Mouse (Mus musculus): Measurements from ENCODE around the gene Olfr279. TPM values are rescaled to one million over a fixed set of nuclear protein-coding genes. Genes with fewer than 3 reads are reported as not detected.

The Olfr279 gene
- polyA plus RNA-seq, 1 experiment from 2014 or later, result not detected

DNA sequence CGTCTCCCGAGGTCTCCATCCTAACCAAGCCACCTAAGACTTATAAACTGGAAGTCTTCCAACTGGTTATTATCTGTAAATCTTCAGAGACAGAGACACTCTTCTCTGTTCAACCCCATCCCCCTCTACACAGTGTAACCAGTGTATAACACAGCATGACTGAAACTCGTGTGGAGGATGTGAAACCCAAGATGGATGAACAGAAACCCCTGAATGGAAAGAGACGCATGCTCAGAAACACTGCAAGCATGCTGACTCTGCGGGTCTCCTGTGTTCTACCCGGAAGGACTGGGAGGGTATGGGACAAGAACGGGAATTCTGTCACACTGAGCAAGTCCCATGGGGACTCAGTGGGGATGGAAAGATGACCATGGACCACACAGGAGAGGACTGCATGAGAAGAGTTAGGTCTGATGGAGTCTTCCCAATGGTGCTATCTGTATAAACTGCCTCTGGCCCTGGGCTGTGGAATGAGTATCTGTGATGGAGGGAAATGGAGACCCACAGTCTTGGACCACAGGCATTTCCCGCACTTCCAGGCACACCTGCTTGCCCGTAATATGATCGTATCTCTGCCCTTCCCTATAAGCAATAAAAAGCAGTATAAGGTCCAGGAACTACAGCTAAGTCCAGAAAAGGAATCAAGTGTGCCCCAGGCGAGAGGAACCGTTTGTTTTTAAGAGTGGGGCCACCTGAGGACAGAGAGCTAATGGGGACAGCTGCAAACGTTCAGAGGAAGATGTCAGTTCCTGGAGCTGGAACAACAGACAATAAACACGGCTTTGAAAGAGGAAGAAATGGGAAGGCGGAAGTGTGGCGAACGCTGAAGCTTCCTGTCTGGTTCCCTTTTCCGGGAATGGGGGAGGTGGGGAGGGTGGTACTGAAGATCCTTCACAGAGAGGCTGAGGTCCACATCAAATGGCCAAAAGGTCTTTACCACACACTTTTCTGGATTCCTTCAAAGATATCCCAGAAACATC lies 8.0 kb upstream of the Olfr279 start:
- ChIA-PET CTCF (no interaction called here), POLR2A (no interaction called here)
- ATAC-seq (no peak), DNase-seq (ENCODE audit: low read depth, low spot score) (no peak)
- in situ Hi-C loops (cut with MboI; ENCODE audit: low pct_unique_long_range_greater_than_20kb), result no loop called here
- H3K27me3 ChIP-seq, result peaks cover 10% of the 10 kb centered on the region
- no peak for TF ChIP-seq CTCF (IDR thresholded peaks at IDR 0.05)

DNA sequence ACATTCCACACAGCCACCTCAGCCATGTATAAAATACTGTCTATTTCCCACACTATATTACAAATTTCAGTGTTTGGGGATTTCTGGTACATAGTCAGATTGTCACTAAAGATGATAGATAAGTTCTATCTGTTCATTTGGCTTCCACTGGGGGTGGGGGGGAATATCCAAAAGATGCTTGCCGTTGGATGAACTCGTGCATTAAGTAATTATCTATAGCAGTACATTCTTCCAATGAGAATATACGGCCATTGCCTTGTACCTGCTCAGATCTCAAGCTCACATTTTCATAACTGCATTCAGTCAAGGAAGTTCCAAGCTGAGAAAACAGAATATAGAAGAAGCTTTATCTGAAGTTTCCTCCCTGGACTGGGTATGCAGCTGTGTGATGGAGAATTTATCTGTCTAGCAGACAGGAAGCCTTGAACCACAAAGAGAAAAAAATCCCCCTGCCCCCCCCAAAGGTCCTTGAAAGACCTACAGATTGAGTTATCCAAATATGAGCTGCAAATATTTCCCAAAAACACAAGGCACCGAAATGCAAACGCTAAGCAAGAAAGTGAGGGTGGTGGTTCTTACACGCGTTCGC lies 5.7 kb upstream of the Olfr279 start:
- DNase-seq (ENCODE audit: low read depth, low spot score), result no peak
- ATAC-seq, result no peak
- peaks cover 12% of the 10 kb centered on the region for H3K27me3 ChIP-seq
- POLR2A ChIA-PET, result interaction anchor here (0.6 kb wide), 1 partner anchor 276 kb away, joined by 4 read pairs; the partner anchor contains the start of gene Arf3
- CTCF ChIA-PET, result no interaction called here
- TF ChIP-seq CTCF (IDR thresholded peaks at IDR 0.05), result no peak
- in situ Hi-C loops (cut with MboI; ENCODE audit: low pct_unique_long_range_greater_than_20kb), result no loop called here

- ChIA-PET CTCF (no interaction called here), POLR2A (no interaction called here)
- in situ Hi-C loops (cut with MboI; ENCODE audit: low pct_unique_long_range_greater_than_20kb), result no loop called here
- no peak for TF ChIP-seq CTCF (IDR thresholded peaks at IDR 0.05)
- DNase-seq (ENCODE audit: low read depth, low spot score), result no peak
- peaks cover 8% of the 10 kb centered on the region for H3K27me3 ChIP-seq
- ATAC-seq, result no peak
Measured at GRCm38 (mm10) chr15:98491332-98491731, 870 bp upstream of the Olfr279 start.

DNA sequence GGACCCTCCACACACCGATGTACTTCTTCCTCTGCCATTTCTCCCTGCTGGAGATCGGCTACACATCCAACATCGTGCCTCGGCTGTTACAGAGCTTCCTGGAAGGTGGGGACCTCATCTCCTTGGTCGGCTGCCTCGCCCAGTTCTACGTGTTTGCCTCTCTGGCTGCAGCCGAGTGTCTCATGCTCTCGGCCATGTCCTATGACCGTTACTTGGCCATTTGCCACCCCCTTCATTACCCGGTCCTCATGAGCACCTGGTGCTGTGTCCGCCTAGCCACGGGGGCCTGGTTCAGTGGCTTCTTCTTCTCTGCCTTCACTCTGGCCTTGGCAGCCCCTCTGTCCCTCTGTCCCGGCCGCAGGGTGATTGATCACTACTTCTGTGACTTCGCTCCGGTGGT lies 5.4 kb downstream of the Olfr279 start:
- DNase-seq (ENCODE audit: low read depth, low spot score) (no peak), ATAC-seq (no peak)
- TF ChIP-seq CTCF (IDR thresholded peaks at IDR 0.05), result no peak
- ChIA-PET POLR2A (no interaction called here), CTCF (no interaction called here)
- H3K27me3 ChIP-seq, result no peaks in the 10 kb centered on the region
- in situ Hi-C loops (cut with MboI; ENCODE audit: low pct_unique_long_range_greater_than_20kb), result no loop called here

- no peak for TF ChIP-seq CTCF (IDR thresholded peaks at IDR 0.05)
- POLR2A ChIA-PET, result no interaction called here
Measured at GRCm38 (mm10) chr15:98503317-98503716, 11.1 kb downstream of the Olfr279 start.

DNA sequence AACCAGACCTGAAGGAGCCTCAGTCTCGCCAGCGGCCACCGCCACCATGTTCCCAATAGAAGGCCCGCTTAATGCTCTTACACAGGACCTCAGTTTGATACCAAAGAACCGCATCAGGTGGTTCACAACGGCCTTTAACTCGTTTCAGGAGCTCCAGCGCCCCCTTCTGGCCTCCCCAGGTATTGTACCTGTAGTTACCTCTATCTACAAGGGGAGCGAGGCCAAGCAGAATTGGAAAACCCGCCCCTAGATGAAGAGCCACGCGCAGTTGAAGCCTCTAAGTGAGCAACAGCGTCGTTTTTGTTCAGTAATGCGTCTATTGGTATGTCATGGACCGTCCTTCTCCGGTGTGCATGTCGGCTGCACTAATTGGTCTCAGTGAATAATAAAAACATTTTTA lies 12.3 kb downstream of the Olfr279 start:
- ChIA-PET CTCF (no interaction called here), POLR2A (no interaction called here)
- TF ChIP-seq CTCF (IDR thresholded peaks at IDR 0.05), result peak; percentile 86
- DNase-seq (ENCODE audit: low read depth, low spot score), result no peak
- in situ Hi-C loops (cut with MboI; ENCODE audit: low pct_unique_long_range_greater_than_20kb), result no loop called here
- no peaks in the 10 kb centered on the region for H3K27me3 ChIP-seq
- peak; percentile 35 for ATAC-seq

More at GRCm38 (mm10) chr15:98503317-98503716, 11.1 kb downstream of the Olfr279 start:
- CTCF ChIA-PET, result interaction anchor here (0.7 kb wide), 1 partner anchor 94 kb away, joined by 3 read pairs; no protein-coding TSS in a partner anchor
- H3K27me3 ChIP-seq, result no peaks in the 10 kb centered on the region
- in situ Hi-C loops (cut with MboI; ENCODE audit: low pct_unique_long_range_greater_than_20kb), result no loop called here
- DNase-seq (ENCODE audit: low read depth, low spot score) (no peak), ATAC-seq (no peak)

- POLR2A ChIA-PET, result interaction anchor here (1.2 kb wide), 1 partner anchor 52 kb away, joined by 3 read pairs; no protein-coding TSS in a partner anchor
- ATAC-seq, result no peak
- in situ Hi-C loops (cut with MboI; ENCODE audit: low pct_unique_long_range_greater_than_20kb), result no loop called here
Measured at GRCm38 (mm10) chr15:98506253-98506957, 14.2 kb downstream of the Olfr279 start.

GRCm38 (mm10) chr15:98507321-98507720 lies 15.1 kb downstream of the Olfr279 start:
- ChIA-PET CTCF (no interaction called here), POLR2A (no interaction called here)
- ATAC-seq, result no peak
- in situ Hi-C loops (cut with MboI; ENCODE audit: low pct_unique_long_range_greater_than_20kb), result no loop called here
- H3K27me3 ChIP-seq, result no peaks in the 10 kb centered on the region
- DNase-seq (ENCODE audit: low read depth, low spot score), result no peak
- no peak for TF ChIP-seq CTCF (IDR thresholded peaks at IDR 0.05)

More at GRCm38 (mm10) chr15:98506253-98506957, 14.2 kb downstream of the Olfr279 start:
- CTCF ChIA-PET, result no interaction called here
- H3K27me3 ChIP-seq, result no peaks in the 10 kb centered on the region
- peak; percentile 34 for TF ChIP-seq CTCF (IDR thresholded peaks at IDR 0.05)
- DNase-seq (ENCODE audit: low read depth, low spot score), result no peak

DNA sequence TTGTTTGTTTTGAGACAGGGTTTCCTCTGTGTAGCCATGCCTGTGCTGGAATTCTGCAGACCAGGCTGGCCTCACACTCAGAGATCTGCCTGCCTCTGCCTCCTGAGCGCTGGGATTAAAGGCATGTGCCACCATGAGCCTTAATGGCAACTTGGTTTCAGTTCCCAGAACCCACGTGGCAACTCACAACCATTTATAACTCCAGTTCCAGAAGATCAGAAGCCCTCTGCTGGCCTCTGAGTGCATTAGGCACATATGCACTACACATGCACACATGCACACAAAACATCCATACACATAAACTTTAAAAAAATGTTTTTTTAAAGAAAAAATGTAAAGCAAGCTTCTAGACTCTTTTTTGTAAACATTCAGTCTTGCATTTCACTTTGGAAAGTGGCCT lies 17.2 kb downstream of the Olfr279 start:
- POLR2A ChIA-PET, result no interaction called here
- no peaks in the 10 kb centered on the region for H3K27me3 ChIP-seq
- CTCF ChIA-PET, result no interaction called here
- peak; percentile 21 for TF ChIP-seq CTCF (IDR thresholded peaks at IDR 0.05)
- ATAC-seq (no peak), DNase-seq (ENCODE audit: low read depth, low spot score) (no peak)
- in situ Hi-C loops (cut with MboI; ENCODE audit: low pct_unique_long_range_greater_than_20kb), result no loop called here

- DNase-seq (ENCODE audit: low read depth, low spot score) (no peak), ATAC-seq (no peak)
- ChIA-PET CTCF (no interaction called here), POLR2A (no interaction called here)
- TF ChIP-seq CTCF (IDR thresholded peaks at IDR 0.05), result peak; percentile 85
- in situ Hi-C loops (cut with MboI; ENCODE audit: low pct_unique_long_range_greater_than_20kb), result loop anchor here (5.0 kb wide), 1 partner anchor 107 kb away; no protein-coding TSS in a partner anchor
- no peaks in the 10 kb centered on the region for H3K27me3 ChIP-seq
Measured at GRCm38 (mm10) chr15:98510438-98511385, 18.5 kb downstream of the Olfr279 start.

Measured in Patski (cell line).